Mouse (Mus musculus) liver, postnatal 0 days (tissue): Measurements from ENCODE around the gene Slc25a34. TPM values are rescaled to one million over a fixed set of nuclear protein-coding genes. Genes with fewer than 3 reads are reported as not detected.

Source experiments
- ATAC-seq: fragments of 200-750 bp; cut with Nextera tagmentation; 2 replicates; pipeline ENCODE4 v1.8.0; 2017; ENCODE audit warnings: mild to moderate bottlenecking, moderate library complexity
- DNase-seq: peaks from one replicate; pipeline ENCODE4 v3.0.0-alpha.2; 2016
- H3K27ac ChIP-seq: fragments of 300-500 bp; sonication (generic); 2 replicates; pipeline ENCODE4 v1.5.1; 2014; ENCODE audit warnings: antibody characterized with exemption, moderate library complexity, mild to moderate bottlenecking, low read depth
- H3K27me3 ChIP-seq: fragments of 300-500 bp; sonication (generic); 2 replicates; pipeline ENCODE4 v1.6.1; 2014; ENCODE audit warnings: low read length, control low read depth, mixed read lengths; ENCODE audit not compliant: insufficient read depth
- H3K36me3 ChIP-seq: fragments of 300-500 bp; sonication (generic); replicated peaks from 2 replicates; pipeline ENCODE4 v1.6.1; 2014; ENCODE audit warnings: mild to moderate bottlenecking, control low read depth, low read length, moderate library complexity, mixed read lengths; ENCODE audit not compliant: insufficient read depth
- H3K4me1 ChIP-seq: fragments of 300-500 bp; sonication (generic); 2 replicates; pipeline ENCODE4 v1.6.1; 2014; ENCODE audit warnings: antibody characterized with exemption, mild to moderate bottlenecking, control low read depth; ENCODE audit not compliant: insufficient read depth
- H3K4me2 ChIP-seq: fragments of 300-500 bp; sonication (generic); 2 replicates; pipeline ENCODE4 v1.6.1; 2014; ENCODE audit warnings: low read depth, mild to moderate bottlenecking, low read length, moderate library complexity, mixed read lengths
- H3K4me3 ChIP-seq: fragments of 300-500 bp; sonication (generic); 2 replicates; pipeline ENCODE4 v1.5.1; 2014; ENCODE audit warnings: low read depth, low read length
- H3K9ac ChIP-seq: fragments of 300-500 bp; sonication (generic); replicated peaks from 2 replicates; pipeline ENCODE4 v1.6.1; 2014; ENCODE audit warnings: mild to moderate bottlenecking, moderate library complexity
- H3K9me3 ChIP-seq: fragments of 300-500 bp; sonication (generic); 2 replicates; pipeline ENCODE4 v1.6.1; 2016; ENCODE audit warnings: mild to moderate bottlenecking, control low read depth, low read length, mixed read lengths
- CTCF ChIP-seq: sonication (generic); IDR thresholded peaks from 2 replicates; pipeline ENCODE4 v1.5.1; 2016; ENCODE audit warnings: antibody characterized with exemption, low read depth
- EP300 ChIP-seq: IDR thresholded peaks from 2 replicates; pipeline ENCODE4 v1.6.1; 2016; ENCODE audit warnings: antibody characterized with exemption, low read depth, mild to moderate bottlenecking
- WGBS: fragments of 180-500 bp; shearing (Covaris S2); extraction: QIAGEN DNeasy Blood & Tissue Kit; methylation state at CpG from one replicate; pipeline ENCODE4 v1.1.7; 2014; ENCODE audit not compliant: insufficient replicate concordance; 5-methylcytosine and 5-hydroxymethylcytosine counted together
- polyA plus RNA-seq: library from polyadenylated mRNA; unstranded; fragments of >200 nt; fragmentation: Nextera tagmentation; extraction: Ambion mirVana; gene quantifications from 2 replicates; pipeline ENCODE4 v1.2.1, GENCODE M21; 2015

Slc25a34 gene
- polyA plus RNA-seq, 1 experiment from 2014 or later = 0.40 TPM

- H3K36me3 ChIP-seq = peaks cover 31% of the 10 kb centered on the region
- H3K27ac ChIP-seq = no peak overlapping the region
- DNase-seq = no peak
- TF ChIP-seq EP300 (no peak), CTCF (no peak)
- ATAC-seq = no peak
- H3K9me3 ChIP-seq = no peaks in the 10 kb centered on the region
- H3K4me2 ChIP-seq = no peak overlapping the region
- WGBS = 83% methylated on average over 5 of the region's 5 CpGs
- H3K9ac ChIP-seq = no peak overlapping the region
- no peaks in the 10 kb centered on the region for H3K4me1 ChIP-seq
- no peaks in the 10 kb centered on the region for H3K27me3 ChIP-seq
- H3K4me3 ChIP-seq = no peak overlapping the region
These were observed 13.1 kb upstream of the Slc25a34 start for GRCm38 (mm10) chr4:141636693-141637092.

GRCm38 (mm10) chr4:141635991-141636390, 12.4 kb upstream of the Slc25a34 start:
- no peaks in the 10 kb centered on the region for H3K9me3 ChIP-seq
- no peaks in the 10 kb centered on the region for H3K27me3 ChIP-seq
- no peak overlapping the region for H3K4me3 ChIP-seq
- 77% methylated on average over 9 of the region's 9 CpGs for WGBS
- H3K4me1 ChIP-seq = no peaks in the 10 kb centered on the region
- no peak overlapping the region for H3K27ac ChIP-seq
- DNase-seq (no peak), ATAC-seq (no peak)
- no peak overlapping the region for H3K9ac ChIP-seq
- TF ChIP-seq CTCF (no peak), EP300 (no peak)
- peaks cover 32% of the 10 kb centered on the region for H3K36me3 ChIP-seq
- no peak overlapping the region for H3K4me2 ChIP-seq

DNA sequence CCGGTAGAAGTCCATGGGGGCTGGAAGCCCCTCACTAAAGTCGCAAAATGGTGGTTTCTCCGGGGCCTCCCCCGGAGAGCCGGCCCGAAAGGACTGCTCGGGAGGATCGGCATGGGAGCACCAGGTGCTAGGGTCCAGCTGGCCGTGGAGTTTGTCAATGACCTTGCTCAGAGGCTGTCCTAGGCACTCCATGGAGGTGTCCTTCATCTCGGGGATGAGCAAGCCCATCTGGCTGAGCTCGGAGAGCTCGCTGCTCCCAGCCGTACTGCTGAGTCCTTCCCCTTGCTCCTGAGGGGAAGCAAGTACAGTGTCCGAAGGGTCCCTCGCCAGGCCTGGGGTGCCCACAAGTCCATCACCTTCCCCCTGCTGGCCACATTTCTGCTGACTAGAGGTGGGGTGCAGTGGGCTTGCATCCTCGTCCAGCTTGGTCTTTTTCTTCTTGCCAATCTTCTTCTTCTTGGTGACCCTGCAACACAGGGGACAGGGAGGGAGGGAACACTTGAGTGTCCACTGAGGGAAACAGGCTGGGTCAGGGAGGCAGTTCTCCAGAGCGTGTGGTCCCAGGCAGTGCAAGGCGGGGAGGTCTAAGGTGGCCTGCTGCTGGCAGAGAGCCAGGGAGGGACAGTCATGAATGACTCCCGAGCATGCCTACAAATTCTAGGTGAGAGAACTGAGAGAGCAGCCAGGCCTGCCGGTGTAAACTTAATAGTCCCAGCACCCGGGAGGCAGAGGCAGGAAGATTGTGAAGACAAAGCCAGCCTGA, 8.7 kb upstream of the Slc25a34 start:
- Histone ChIP-seq H3K27me3 (no peaks in the 10 kb centered on the region), H3K36me3 (peaks cover 54% of the 10 kb centered on the region), H3K9me3 (no peaks in the 10 kb centered on the region), H3K4me2 (no peak overlapping the region), H3K4me1 (no peaks in the 10 kb centered on the region), H3K4me3 (no peak overlapping the region), H3K9ac (no peak overlapping the region), H3K27ac (no peak overlapping the region)
- no peak for DNase-seq
- 84% methylated on average over 21 of the region's 21 CpGs for WGBS
- no peak for ATAC-seq
- TF ChIP-seq CTCF (no peak), EP300 (no peak)

DNA sequence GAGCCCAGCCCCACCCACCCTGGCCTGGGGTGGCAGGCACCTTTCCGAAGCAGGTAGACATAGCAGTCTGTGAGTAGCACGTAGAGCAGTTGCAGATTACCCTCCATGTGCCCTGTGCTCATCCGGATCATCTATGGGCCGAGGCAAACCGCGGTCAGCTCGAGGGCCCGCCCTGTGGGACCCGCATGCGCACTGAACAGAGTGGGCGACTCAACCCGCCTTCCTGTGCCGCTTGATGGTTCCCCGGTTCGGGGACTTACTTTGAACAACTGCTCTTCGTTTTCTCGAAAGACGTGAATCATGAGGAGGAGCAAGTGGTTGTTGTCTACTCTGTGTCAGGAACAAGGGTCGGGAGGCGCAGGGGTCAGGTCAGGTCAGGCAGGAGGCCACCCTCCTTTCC, 7.6 kb upstream of the Slc25a34 start:
- Histone ChIP-seq H3K9ac (no peak overlapping the region), H3K4me3 (no peak overlapping the region), H3K9me3 (no peaks in the 10 kb centered on the region), H3K36me3 (peaks cover 51% of the 10 kb centered on the region), H3K27me3 (no peaks in the 10 kb centered on the region), H3K27ac (no peak overlapping the region), H3K4me1 (no peaks in the 10 kb centered on the region), H3K4me2 (no peak overlapping the region)
- TF ChIP-seq CTCF (no peak), EP300 (no peak)
- DNase-seq (no peak), ATAC-seq (no peak)
- 90% methylated on average over 20 of the region's 20 CpGs for WGBS

- no peaks in the 10 kb centered on the region for H3K9me3 ChIP-seq
- ATAC-seq (no peak), DNase-seq (no peak)
- no peak overlapping the region for H3K4me2 ChIP-seq
- no peak overlapping the region for H3K9ac ChIP-seq
- 90% methylated on average over 11 of the region's 11 CpGs for WGBS
- no peak overlapping the region for H3K4me3 ChIP-seq
- TF ChIP-seq EP300 (no peak), CTCF (no peak)
- no peak overlapping the region for H3K27ac ChIP-seq
- H3K4me1 ChIP-seq = 0 out of 2 replicates have a peak, but pooled peaks cover 3% of the 10 kb centered on the region
- H3K27me3 ChIP-seq = no peaks in the 10 kb centered on the region
- H3K36me3 ChIP-seq = peaks cover 55% of the 10 kb centered on the region
These were observed 6.4 kb upstream of the Slc25a34 start for GRCm38 (mm10) chr4:141630021-141630420.

DNA sequence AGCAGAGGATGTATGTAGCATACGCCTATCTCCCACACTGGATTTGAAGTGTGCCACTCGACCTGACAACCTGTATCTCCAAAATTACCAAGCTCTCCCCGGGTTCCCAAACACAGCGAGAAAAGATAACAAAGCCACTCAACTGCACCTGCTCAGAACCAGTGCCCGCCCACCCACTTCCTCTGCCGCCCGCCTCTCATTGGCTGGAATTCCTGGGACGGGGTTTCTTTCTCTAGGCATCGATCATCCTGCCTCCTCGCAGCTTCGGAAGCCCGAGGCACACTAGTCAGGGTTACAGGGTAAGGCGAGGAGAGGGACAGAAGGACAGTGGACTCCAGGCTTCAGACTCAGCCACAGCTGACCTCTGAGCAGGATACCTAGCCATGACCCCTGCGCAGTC, 5.0 kb upstream of the Slc25a34 start:
- H3K36me3 ChIP-seq = peaks cover 55% of the 10 kb centered on the region
- TF ChIP-seq EP300 = no peak
- no peak for TF ChIP-seq CTCF
- no peak overlapping the region for H3K9ac ChIP-seq
- no peak for DNase-seq
- peaks cover 4% of the 10 kb centered on the region; the same call in 1 of the 2 replicates for H3K4me1 ChIP-seq
- no peak overlapping the region for H3K4me3 ChIP-seq
- H3K9me3 ChIP-seq = no peaks in the 10 kb centered on the region
- no peak for ATAC-seq
- no peak overlapping the region for H3K4me2 ChIP-seq
- no peak overlapping the region for H3K27ac ChIP-seq
- WGBS = 79% methylated on average over 14 of the region's 14 CpGs
- H3K27me3 ChIP-seq = no peaks in the 10 kb centered on the region
